8 mouse cellular contexts compared by ENCODE assay signal in the genomic region with DNA sequence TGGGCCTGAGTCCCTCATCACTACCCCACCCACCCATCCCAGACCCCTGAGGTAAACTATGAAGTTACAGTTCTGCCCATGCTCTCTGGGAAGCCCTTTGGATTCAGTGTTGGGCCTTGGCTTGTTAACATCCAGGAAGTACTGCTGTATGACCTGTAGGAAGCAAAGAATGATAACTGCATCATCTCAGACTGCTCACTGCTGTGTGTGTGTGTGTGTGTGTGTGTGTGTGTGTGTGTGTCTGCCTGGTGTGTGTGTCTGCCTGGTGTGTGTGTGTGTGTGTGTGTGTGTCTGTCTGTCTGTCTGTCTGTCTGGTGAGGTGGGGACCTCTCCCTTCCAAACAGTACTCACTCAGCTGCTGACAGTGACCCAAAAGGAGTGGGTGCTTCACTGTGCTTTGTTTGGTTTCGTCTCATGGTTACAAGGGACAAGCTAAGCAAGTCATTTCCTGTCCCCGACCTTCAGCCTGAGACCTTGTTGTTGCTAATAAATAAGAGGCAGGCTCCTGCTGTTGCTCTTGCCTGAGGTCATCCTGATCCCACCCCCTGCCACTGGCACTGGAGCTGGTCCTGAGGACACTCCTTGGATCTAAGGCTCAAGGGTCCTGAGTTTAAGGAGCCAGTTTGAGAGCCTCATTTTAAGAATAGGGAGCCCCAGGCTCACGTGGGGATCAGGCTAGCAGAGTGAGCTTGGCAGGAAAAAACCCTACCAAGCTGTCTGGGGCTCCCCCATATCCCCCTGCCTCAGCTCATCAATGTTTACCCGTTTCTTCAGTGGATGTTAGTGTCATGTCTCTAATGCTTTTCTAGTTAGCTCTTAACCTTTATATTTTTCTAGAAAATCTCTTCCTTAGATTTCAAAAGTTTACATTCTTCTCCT. TPM values are rescaled to one million over a fixed set of nuclear protein-coding genes. Genes with fewer than 3 reads are reported as not detected.
DNase-seq lines count a peak whose midpoint lies in the region; ATAC-seq and TF ChIP-seq lines count a peak whose summit lies in the region.

No protein-coding gene starts in this region.

- H3K27me3 ChIP-seq in lung, postnatal 0 days (replicated peaks; ENCODE audit: insufficient read depth, low read length), result no peaks in the 10 kb centered on the region
- H3K27me3 ChIP-seq in forebrain, embryonic 15.5 days, result no peaks in the 10 kb centered on the region

- H3K27ac ChIP-seq in lung, postnatal 0 days (ENCODE audit: low read length), result peak overlapping the region; percentile 80
- no peak overlapping the region for H3K27ac ChIP-seq in forebrain, embryonic 15.5 days (replicated peaks)

- intact Hi-C loops in gastrocnemius, postnatal 14 days (cut with DNase I; ENCODE audit: low total_unique reads), result no loop called here

- WGBS in lung, postnatal 0 days, result 22% methylated on average over 4 of the region's 4 CpGs
- 48% methylated on average over 4 of the region's 4 CpGs for WGBS in forebrain, embryonic 15.5 days

- peak; percentile 49 for DNase-seq in gastrocnemius, postnatal 25 days
- DNase-seq in gastrocnemius, postnatal 14 days, result no peak
- peak; percentile 64 for DNase-seq in adrenal gland, postnatal 25 days
- peak; percentile 92 for DNase-seq in lung, postnatal 0 days (ENCODE audit: low spot score)
- DNase-seq in cerebellum, postnatal 4 days (ENCODE audit: low spot score in 2 of 2), result no peak
- DNase-seq in testis, postnatal 10 days (ENCODE audit: low spot score), result no peak

- H3K9ac ChIP-seq in lung, postnatal 0 days (replicated peaks; ENCODE audit: low read depth), result no peak overlapping the region
- no peak overlapping the region for H3K9ac ChIP-seq in forebrain, embryonic 15.5 days (replicated peaks)

- peak; percentile 94 for ATAC-seq in inflammation-experienced regulatory T-cells, adult 6 months
- ATAC-seq in lung, postnatal 0 days, result peak; percentile 80
- ATAC-seq in forebrain, embryonic 15.5 days (replicated peaks), result no peak

- no peak overlapping the region for H3K4me2 ChIP-seq in lung, postnatal 0 days (replicated peaks; ENCODE audit: low read depth, low read length)
- no peak overlapping the region for H3K4me2 ChIP-seq in forebrain, embryonic 15.5 days (replicated peaks)

- TF ChIP-seq EP300 in lung, postnatal 0 days (IDR thresholded peaks at IDR 0.05), result peak; percentile 90

- no peaks in the 10 kb centered on the region for H3K36me3 ChIP-seq in lung, postnatal 0 days (ENCODE audit: insufficient read depth, low read length)
- no peaks in the 10 kb centered on the region for H3K36me3 ChIP-seq in forebrain, embryonic 15.5 days

- H3K4me3 ChIP-seq in lung, postnatal 0 days (ENCODE audit: low read depth, low read length), result no peak overlapping the region
- H3K4me3 ChIP-seq in forebrain, embryonic 15.5 days, result no peak overlapping the region

- TF ChIP-seq CTCF in lung, postnatal 0 days (IDR thresholded peaks at IDR 0.05), result no peak; the same call in 1 of the 2 replicates

- peaks cover 9% of the 10 kb centered on the region; the same call in 1 of the 2 replicates for H3K4me1 ChIP-seq in lung, postnatal 0 days (ENCODE audit: insufficient read depth, low read depth, low read length)
- H3K4me1 ChIP-seq in forebrain, embryonic 15.5 days, result no peaks in the 10 kb centered on the region

- no peaks in the 10 kb centered on the region for H3K9me3 ChIP-seq in lung, postnatal 0 days (ENCODE audit: low read length)
- H3K9me3 ChIP-seq in forebrain, embryonic 15.5 days, result no peaks in the 10 kb centered on the region

RNA-seq across cellular contexts. Expression of gene Hs1bp3, which starts 38.0 kb away (rescaled TPM):
- 1 to 10 TPM; 5.3 to 6.4 TPM for total RNA-seq in gastrocnemius, postnatal 25 days (2021)
- 1 to 10 TPM; 5.0 to 5.9 TPM for total RNA-seq in gastrocnemius, postnatal 14 days (2021)
- total RNA-seq in adrenal gland, postnatal 25 days (2021), result 13.6 and 22.3 TPM in 2 replicates
- polyA plus RNA-seq in inflammation-experienced regulatory T-cells, adult 6 months (2017; shearing (Covaris generic)), result 1 to 10 TPM; 2.7 to 5.2 (median 5.1) TPM
- polyA plus RNA-seq in lung, postnatal 0 days (2015; fragmentation: Nextera tagmentation; extraction: Ambion mirVana), result 8.6 and 8.7 TPM in 2 replicates
- polyA plus RNA-seq in forebrain, embryonic 15.5 days (2015; fragmentation: Nextera tagmentation; extraction: Ambion mirVana), result 11.0 and 11.6 TPM in 2 replicates

RNA-seq across cellular contexts. Expression of gene Gdf7, which starts 49.5 kb away (rescaled TPM):
- not detected for total RNA-seq in gastrocnemius, postnatal 25 days (2021)
- total RNA-seq in gastrocnemius, postnatal 14 days (2021), result not detected
- total RNA-seq in adrenal gland, postnatal 25 days (2021), result not detected in 2 replicates
- not detected for polyA plus RNA-seq in inflammation-experienced regulatory T-cells, adult 6 months (2017; shearing (Covaris generic))
- polyA plus RNA-seq in lung, postnatal 0 days (2015; fragmentation: Nextera tagmentation; extraction: Ambion mirVana), result not detected in 2 replicates
- polyA plus RNA-seq in forebrain, embryonic 15.5 days (2015; fragmentation: Nextera tagmentation; extraction: Ambion mirVana), result 0.13 and 0.19 TPM in 2 replicates

Comparison
In these comparisons a context has a peak if more than half of its experiments do, and no peak if none do; other contexts are left out.
1. DNase-seq: peak in gastrocnemius, postnatal 25 days (single experiment), adrenal gland, postnatal 25 days (single experiment) and lung, postnatal 0 days (single experiment); none in gastrocnemius, postnatal 14 days (single experiment), cerebellum, postnatal 4 days (0 of 2) and testis, postnatal 10 days (single experiment).